Mouse (Mus musculus) embryonic facial prominence, embryonic 10.5 days (tissue): ENCODE measurements at regions not wholly inside any gene's neighbourhood (a gene's known extent, or its start where the extent isn't known, plus 50 kb on each side); places are given as distances from the start of the nearest gene placed in this dataset.

ENCODE experiments used
- DNase-seq: peaks from one replicate; pipeline ENCODE4 v3.0.0-alpha.2; 2017; ENCODE audit warnings: low spot score
- H3K27ac ChIP-seq: fragments of 300-500 bp; sonication (generic); replicated peaks from 2 replicates; pipeline ENCODE4 v1.5.1; 2016; ENCODE audit warnings: mild to moderate bottlenecking
- H3K27me3 ChIP-seq: fragments of 300-500 bp; sonication (generic); replicated peaks from 2 replicates; pipeline ENCODE4 v1.6.1; 2016; ENCODE audit warnings: low read depth, mild to moderate bottlenecking; ENCODE audit not compliant: poor library complexity, severe bottlenecking
- H3K36me3 ChIP-seq: fragments of 300-500 bp; sonication (generic); replicated peaks from 2 replicates; pipeline ENCODE4 v1.6.1; 2016; ENCODE audit warnings: mild to moderate bottlenecking, moderate library complexity
- H3K4me1 ChIP-seq: fragments of 300-500 bp; sonication (generic); 2 replicates; pipeline ENCODE4 v1.6.1; 2016
- H3K4me3 ChIP-seq: fragments of 300-500 bp; sonication (generic); 2 replicates; pipeline ENCODE4 v1.5.1; 2016; ENCODE audit warnings: mild to moderate bottlenecking, moderate library complexity
- H3K9me3 ChIP-seq: fragments of 300-500 bp; sonication (generic); 2 replicates; pipeline ENCODE4 v1.6.1; 2016; ENCODE audit warnings: mild to moderate bottlenecking
- WGBS: fragments of 180-500 bp; shearing (Covaris S2); methylation state at CpG from one replicate; pipeline ENCODE4 v1.1.7; 2016; 5-methylcytosine and 5-hydroxymethylcytosine counted together

- no peak for DNase-seq
- Histone ChIP-seq H3K27ac (no peak overlapping the region), H3K9me3 (no peaks in the 10 kb centered on the region), H3K4me1 (no peaks in the 10 kb centered on the region), H3K27me3 (no peaks in the 10 kb centered on the region), H3K4me3 (no peak overlapping the region), H3K36me3 (no peaks in the 10 kb centered on the region)
- 87% methylated on average over 4 of the region's 4 CpGs for WGBS
Measured at GRCm38 (mm10) chr5:85772660-85773059, 292.7 kb downstream of the Cenpc1 start.

DNA sequence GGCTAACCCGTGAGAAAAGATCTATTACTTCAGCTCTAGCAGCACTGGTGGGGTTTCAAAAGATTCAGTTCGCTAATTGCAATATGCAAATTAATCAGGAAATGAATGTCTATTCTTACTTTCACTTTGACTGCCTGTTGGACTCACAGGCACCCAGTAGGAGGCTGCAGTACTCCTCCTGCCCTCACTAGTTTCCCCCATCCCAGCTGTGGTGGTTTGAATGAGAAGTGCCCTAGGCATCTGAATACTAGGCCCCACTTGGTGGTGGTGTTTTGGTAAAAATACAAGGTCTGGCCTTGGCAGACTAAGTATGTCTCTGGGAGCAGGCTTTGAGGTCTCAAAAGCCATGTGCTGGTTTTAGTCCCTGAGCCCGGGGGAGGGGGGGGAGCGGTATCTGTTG, 293.3 kb downstream of the Cenpc1 start:
- Histone ChIP-seq H3K4me3 (no peak overlapping the region), H3K9me3 (no peaks in the 10 kb centered on the region), H3K36me3 (no peaks in the 10 kb centered on the region), H3K27me3 (no peaks in the 10 kb centered on the region), H3K4me1 (no peaks in the 10 kb centered on the region), H3K27ac (no peak overlapping the region)
- no peak for DNase-seq
- WGBS: 69% methylated on average over 4 of the region's 4 CpGs

- H3K4me3 ChIP-seq: no peak overlapping the region
- H3K27me3 ChIP-seq: no peaks in the 10 kb centered on the region
- no peaks in the 10 kb centered on the region for H3K36me3 ChIP-seq
- 84% methylated on average over 3 of the region's 3 CpGs for WGBS
- H3K9me3 ChIP-seq: no peaks in the 10 kb centered on the region
- H3K4me1 ChIP-seq: no peaks in the 10 kb centered on the region
- no peak overlapping the region for H3K27ac ChIP-seq
- no peak for DNase-seq
Measured at GRCm38 (mm10) chr5:85767157-85767556, 298.2 kb downstream of the Cenpc1 start.

DNA sequence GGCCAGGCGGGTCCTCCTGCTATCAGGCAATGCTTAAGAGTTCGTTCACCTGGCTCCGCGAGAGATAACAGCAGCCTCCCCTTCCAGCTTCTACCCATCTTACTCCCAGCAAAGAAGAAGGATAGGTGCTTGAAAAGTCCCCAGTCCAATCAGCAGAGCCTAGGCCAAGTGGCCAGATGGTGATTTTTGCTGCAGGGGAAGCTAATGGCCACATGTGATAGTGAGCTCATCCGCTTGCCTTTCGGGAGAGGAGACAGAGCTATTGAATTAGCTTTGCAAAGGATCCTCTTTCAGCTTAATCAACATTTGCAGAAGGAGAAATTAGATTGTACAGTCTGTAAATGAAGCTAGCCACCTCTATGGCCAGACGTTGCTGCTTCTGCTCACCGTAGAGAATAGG, 308.7 kb downstream of the Cenpc1 start:
- Histone ChIP-seq H3K36me3 (no peaks in the 10 kb centered on the region), H3K27me3 (no peaks in the 10 kb centered on the region), H3K9me3 (no peaks in the 10 kb centered on the region), H3K27ac (no peak overlapping the region), H3K4me3 (no peak overlapping the region), H3K4me1 (no peaks in the 10 kb centered on the region)
- 90% methylated on average over 8 of the region's 8 CpGs for WGBS
- DNase-seq: no peak

- Histone ChIP-seq H3K4me1 (no peaks in the 10 kb centered on the region), H3K4me3 (no peak overlapping the region), H3K36me3 (no peaks in the 10 kb centered on the region), H3K27me3 (no peaks in the 10 kb centered on the region), H3K9me3 (no peaks in the 10 kb centered on the region), H3K27ac (no peak overlapping the region)
- 93% methylated on average over 12 of the region's 12 CpGs for WGBS
- no peak for DNase-seq
Measured at GRCm38 (mm10) chr5:85754227-85754626, 311.2 kb downstream of the Cenpc1 start.

DNA sequence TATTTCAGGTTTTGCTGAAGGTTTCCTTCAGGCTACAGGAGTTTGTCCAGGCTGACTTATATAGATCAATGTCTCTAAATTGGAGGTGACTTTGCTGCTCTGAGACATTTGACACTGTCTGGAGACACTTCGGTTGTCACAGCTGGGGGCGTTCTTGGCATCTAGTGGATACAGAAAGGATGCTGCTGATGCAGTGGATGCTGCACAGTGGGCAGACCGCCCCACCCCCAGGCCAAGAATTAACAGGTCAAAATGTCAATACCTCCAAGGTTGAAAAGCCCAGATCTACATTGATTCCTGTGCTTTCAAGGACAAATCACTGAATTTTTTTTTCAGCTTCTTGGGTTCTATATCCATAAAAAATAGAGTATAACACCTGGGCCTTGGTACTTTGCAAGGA, 312.3 kb downstream of the Cenpc1 start:
- H3K9me3 ChIP-seq: no peaks in the 10 kb centered on the region
- H3K4me1 ChIP-seq: no peaks in the 10 kb centered on the region
- WGBS: 63% methylated on average over 3 of the region's 3 CpGs
- no peak overlapping the region for H3K27ac ChIP-seq
- H3K36me3 ChIP-seq: no peaks in the 10 kb centered on the region
- H3K27me3 ChIP-seq: no peaks in the 10 kb centered on the region
- no peak overlapping the region for H3K4me3 ChIP-seq
- no peak for DNase-seq

DNA sequence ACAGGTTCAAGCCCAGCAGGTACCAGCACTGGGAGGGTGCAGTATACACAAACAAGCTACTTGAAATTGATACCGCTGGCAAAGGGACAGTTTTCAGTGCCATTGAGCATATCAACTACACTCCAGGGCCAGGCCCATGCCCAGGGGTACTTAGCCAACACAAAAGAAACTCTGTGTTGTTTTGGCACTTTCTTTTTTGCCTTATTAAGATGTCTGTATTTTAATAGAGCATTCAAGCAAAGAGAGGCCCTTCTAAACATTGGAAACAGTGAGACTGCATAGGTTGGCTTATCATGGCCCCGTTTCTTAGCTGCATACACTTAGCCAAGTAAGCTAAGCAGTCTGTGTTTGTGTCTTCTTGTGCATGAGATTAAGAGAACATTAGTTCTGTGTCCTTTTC, 313.7 kb downstream of the Cenpc1 start:
- Histone ChIP-seq H3K27me3 (no peaks in the 10 kb centered on the region), H3K9me3 (no peaks in the 10 kb centered on the region), H3K36me3 (no peaks in the 10 kb centered on the region), H3K4me3 (no peak overlapping the region), H3K27ac (no peak overlapping the region), H3K4me1 (no peaks in the 10 kb centered on the region)
- 82% methylated on average over 2 of the region's 2 CpGs for WGBS
- no peak for DNase-seq

DNA sequence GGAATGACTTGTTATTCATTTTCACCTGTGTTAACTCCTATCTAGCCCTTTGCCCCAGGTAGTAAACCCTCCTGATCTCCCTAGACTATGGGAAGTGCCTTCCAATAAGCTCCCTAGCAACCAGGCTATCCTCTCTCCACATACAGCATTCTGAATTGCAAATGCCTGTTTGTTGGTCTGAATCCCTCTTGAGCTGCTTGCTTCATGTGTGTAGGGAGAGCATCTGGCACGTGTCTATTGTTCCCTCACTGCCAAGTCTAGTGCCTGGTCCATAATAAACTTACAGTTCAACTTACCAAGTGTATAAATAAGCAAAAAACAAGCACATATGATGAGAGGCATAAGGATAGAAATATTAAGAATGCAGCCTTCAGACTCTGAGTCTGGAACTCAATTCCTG, 314.5 kb downstream of the Cenpc1 start:
- DNase-seq: no peak
- no peak overlapping the region for H3K27ac ChIP-seq
- H3K36me3 ChIP-seq: no peaks in the 10 kb centered on the region
- no peaks in the 10 kb centered on the region for H3K27me3 ChIP-seq
- no peak overlapping the region for H3K4me3 ChIP-seq
- 75% methylated on average over 1 of the region's 1 CpGs for WGBS
- no peaks in the 10 kb centered on the region for H3K4me1 ChIP-seq
- no peaks in the 10 kb centered on the region for H3K9me3 ChIP-seq

GRCm38 (mm10) chr5:85729613-85730012, 335.8 kb downstream of the Cenpc1 start:
- Histone ChIP-seq H3K4me3 (no peak overlapping the region), H3K9me3 (no peaks in the 10 kb centered on the region), H3K36me3 (no peaks in the 10 kb centered on the region), H3K27me3 (no peaks in the 10 kb centered on the region), H3K4me1 (no peaks in the 10 kb centered on the region), H3K27ac (no peak overlapping the region)
- DNase-seq: no peak
- WGBS: 66% methylated on average over 3 of the region's 3 CpGs

- Histone ChIP-seq H3K4me3 (no peak overlapping the region), H3K4me1 (peaks cover 3% of the 10 kb centered on the region; the same call in 1 of the 2 replicates), H3K9me3 (no peaks in the 10 kb centered on the region), H3K36me3 (no peaks in the 10 kb centered on the region), H3K27me3 (no peaks in the 10 kb centered on the region), H3K27ac (no peak overlapping the region)
- no peak for DNase-seq
- 72% methylated on average over 9 of the region's 9 CpGs for WGBS
Measured at GRCm38 (mm10) chr5:85707345-85707744, 358.0 kb downstream of the Cenpc1 start.

DNA sequence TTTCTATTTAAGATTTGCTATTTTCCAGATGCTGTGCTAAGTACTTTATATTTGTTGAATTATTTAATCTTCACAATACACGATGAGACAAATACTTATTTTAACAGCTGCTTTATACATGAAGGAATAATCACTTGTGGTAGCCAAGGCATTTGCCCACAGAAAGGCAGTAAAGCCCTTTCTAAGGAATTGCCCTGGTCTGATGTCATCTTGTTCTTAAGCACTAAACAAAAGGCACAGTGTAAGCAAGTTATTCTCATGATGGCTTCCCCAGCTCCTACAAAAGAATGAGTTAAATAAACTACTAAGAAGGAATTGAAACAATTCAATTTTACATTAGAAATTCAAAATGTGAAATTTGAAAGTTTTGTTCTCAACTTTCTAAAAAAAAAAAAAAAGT, 358.8 kb downstream of the Cenpc1 start:
- no peaks in the 10 kb centered on the region for H3K9me3 ChIP-seq
- 36% methylated on average over 1 of the region's 1 CpGs for WGBS
- no peak overlapping the region for H3K4me3 ChIP-seq
- peaks cover 3% of the 10 kb centered on the region; the same call in 1 of the 2 replicates for H3K4me1 ChIP-seq
- no peak overlapping the region for H3K27ac ChIP-seq
- DNase-seq: no peak
- H3K27me3 ChIP-seq: no peaks in the 10 kb centered on the region
- no peaks in the 10 kb centered on the region for H3K36me3 ChIP-seq

GRCm38 (mm10) chr5:85706084-85706483, 359.3 kb downstream of the Cenpc1 start:
- H3K4me3 ChIP-seq: no peak overlapping the region
- DNase-seq: no peak
- H3K36me3 ChIP-seq: no peaks in the 10 kb centered on the region
- no peaks in the 10 kb centered on the region for H3K9me3 ChIP-seq
- WGBS: 8% methylated on average over 3 of the region's 3 CpGs
- no peak overlapping the region for H3K27ac ChIP-seq
- peaks cover 3% of the 10 kb centered on the region; the same call in 1 of the 2 replicates for H3K4me1 ChIP-seq
- H3K27me3 ChIP-seq: no peaks in the 10 kb centered on the region

DNA sequence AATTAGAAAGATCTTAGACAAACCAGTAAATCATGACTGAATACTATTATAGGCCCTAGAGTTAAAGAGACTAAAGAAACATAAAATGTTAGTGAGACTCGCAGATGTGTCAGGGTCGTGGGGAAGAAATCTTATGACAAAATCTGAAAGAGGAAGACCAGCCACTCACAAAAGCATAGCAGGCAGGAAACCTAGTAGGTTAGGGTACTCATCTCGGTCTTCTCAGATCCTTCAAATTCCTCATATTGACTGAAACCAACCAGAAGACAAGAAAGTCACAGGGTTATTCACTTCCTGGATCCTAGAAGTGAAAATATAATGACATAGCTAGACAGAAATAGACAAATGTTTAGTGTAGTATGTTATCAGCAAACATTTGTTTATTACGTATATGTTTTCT, 387.5 kb downstream of the Cenpc1 start:
- no peaks in the 10 kb centered on the region for H3K36me3 ChIP-seq
- WGBS: 89% methylated on average over 4 of the region's 4 CpGs
- H3K4me1 ChIP-seq: no peaks in the 10 kb centered on the region
- DNase-seq: no peak
- no peak overlapping the region for H3K27ac ChIP-seq
- H3K4me3 ChIP-seq: no peak overlapping the region
- H3K9me3 ChIP-seq: no peaks in the 10 kb centered on the region
- H3K27me3 ChIP-seq: no peaks in the 10 kb centered on the region

- H3K4me3 ChIP-seq: no peak overlapping the region
- H3K9me3 ChIP-seq: no peaks in the 10 kb centered on the region
- no peaks in the 10 kb centered on the region for H3K4me1 ChIP-seq
- no peaks in the 10 kb centered on the region for H3K27me3 ChIP-seq
- DNase-seq: no peak
- H3K36me3 ChIP-seq: no peaks in the 10 kb centered on the region
- 89% methylated on average over 1 of the region's 1 CpGs for WGBS
- H3K27ac ChIP-seq: no peak overlapping the region
Measured at GRCm38 (mm10) chr5:85671121-85671520, 394.3 kb downstream of the Cenpc1 start.
